Mouse (Mus musculus) forebrain, embryonic 12.5 days (tissue): ENCODE data around the gene Slc22a17. TPM values are rescaled to one million over a fixed set of nuclear protein-coding genes. Genes with fewer than 3 reads are reported as not detected.

ENCODE experiments used
- ATAC-seq: fragments of 200-750 bp; cut with Nextera tagmentation; 2 replicates; pipeline ENCODE4 v1.8.0; 2017; ENCODE audit warnings: moderate TSS enrichment; ENCODE audit not compliant: low FRiP score
- H3K27ac ChIP-seq: fragments of 300-500 bp; sonication (generic); 2 replicates; pipeline ENCODE4 v1.5.1; 2016; ENCODE audit warnings: mild to moderate bottlenecking
- H3K27me3 ChIP-seq: fragments of 300-500 bp; sonication (generic); 2 replicates; pipeline ENCODE4 v1.6.1; 2016; ENCODE audit warnings: mild to moderate bottlenecking
- H3K36me3 ChIP-seq: fragments of 300-500 bp; sonication (generic); replicated peaks from 2 replicates; pipeline ENCODE4 v1.6.1; 2016; ENCODE audit warnings: mild to moderate bottlenecking
- H3K4me1 ChIP-seq: fragments of 300-500 bp; sonication (generic); 2 replicates; pipeline ENCODE4 v1.6.1; 2016
- H3K4me2 ChIP-seq: fragments of 300-500 bp; sonication (generic); 2 replicates; pipeline ENCODE4 v1.6.1; 2016; ENCODE audit warnings: mild to moderate bottlenecking, moderate library complexity
- H3K4me3 ChIP-seq: fragments of 300-500 bp; sonication (generic); replicated peaks from 2 replicates; pipeline ENCODE4 v1.5.1; 2016; ENCODE audit warnings: mild to moderate bottlenecking
- H3K9ac ChIP-seq: fragments of 300-500 bp; sonication (generic); 2 replicates; pipeline ENCODE4 v1.6.1; 2016; ENCODE audit warnings: mild to moderate bottlenecking
- H3K9me3 ChIP-seq: fragments of 300-500 bp; sonication (generic); 2 replicates; pipeline ENCODE4 v1.6.1; 2016
- WGBS: fragments of 180-500 bp; shearing (Covaris S2); methylation state at CpG from one replicate; pipeline ENCODE4 v1.1.7; 2016; 5-methylcytosine and 5-hydroxymethylcytosine counted together
- polyA plus RNA-seq: library from polyadenylated mRNA; unstranded; fragments of >200 nt; fragmentation: Nextera tagmentation; extraction: Ambion mirVana; gene quantifications from 2 replicates; pipeline ENCODE4 v1.2.1, GENCODE M21; 2016

Gene Slc22a17
- polyA plus RNA-seq, 1 experiment from 2014 or later = 97.8 TPM

DNA sequence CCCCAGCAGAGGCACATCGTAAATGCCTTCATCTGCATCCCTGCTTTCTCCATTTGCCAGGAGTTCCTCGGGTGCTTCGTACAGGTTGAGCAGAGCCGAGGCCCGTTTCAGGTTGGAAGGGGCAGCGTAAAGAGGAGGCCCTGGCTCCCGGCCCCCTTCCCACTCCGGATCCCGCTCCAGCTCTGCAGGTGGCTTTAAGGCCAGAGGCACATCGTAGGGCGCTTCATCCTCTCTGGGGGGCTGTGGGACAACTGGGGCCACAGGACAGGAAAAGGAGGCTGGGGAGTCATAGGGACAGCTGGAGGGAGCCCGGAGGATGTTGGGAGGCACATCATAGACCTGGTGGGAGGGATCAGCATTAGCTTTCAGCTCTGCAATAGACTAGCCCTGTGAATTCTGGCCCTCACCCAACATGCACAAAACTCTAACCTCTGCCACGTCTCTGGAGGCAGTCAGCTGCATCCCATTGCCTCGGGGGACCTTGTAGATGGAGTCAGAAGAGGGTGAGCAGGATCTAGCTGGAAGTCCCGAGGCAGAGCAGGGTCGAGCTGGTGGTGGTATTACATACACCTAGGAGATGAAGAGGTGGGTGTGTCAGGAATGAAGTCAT, 7.2 kb upstream of the Slc22a17 start:
- ATAC-seq = no peak
- no peak overlapping the region for H3K4me2 ChIP-seq
- H3K9ac ChIP-seq = no peak overlapping the region
- peaks cover 72% of the 10 kb centered on the region for H3K36me3 ChIP-seq
- H3K4me1 ChIP-seq = peaks cover 18% of the 10 kb centered on the region
- no peak overlapping the region for H3K27ac ChIP-seq
- H3K27me3 ChIP-seq = no peaks in the 10 kb centered on the region
- WGBS = 96% methylated on average over 16 of the region's 16 CpGs
- peaks cover 17% of the 10 kb centered on the region for H3K9me3 ChIP-seq
- H3K4me3 ChIP-seq = no peak overlapping the region

DNA sequence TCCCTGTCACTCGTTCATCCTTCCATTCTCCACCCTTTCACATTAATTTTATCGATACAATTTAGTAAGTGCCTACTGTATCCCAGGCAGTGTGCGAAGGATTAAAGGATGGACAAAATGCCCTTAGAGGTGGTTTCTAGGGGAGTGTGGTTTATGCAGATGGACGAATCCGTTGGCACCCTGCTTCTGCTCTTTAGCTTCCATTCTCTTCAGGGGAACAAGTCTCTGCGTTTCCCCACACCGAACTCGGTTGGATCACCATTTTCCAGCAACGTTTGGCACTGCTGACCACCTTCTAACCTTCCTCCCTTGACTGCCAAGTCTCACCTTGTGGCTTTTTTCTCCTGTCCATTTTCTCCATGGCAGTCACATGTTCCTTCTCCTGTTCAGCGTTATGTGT, 411 bp upstream of the Slc22a17 start:
- Histone ChIP-seq H3K4me2 (peak overlapping the region; percentile 98), H3K27me3 (no peaks in the 10 kb centered on the region), H3K36me3 (peaks cover 44% of the 10 kb centered on the region), H3K9ac (peak overlapping the region; percentile 98), H3K4me1 (peaks cover 24% of the 10 kb centered on the region), H3K27ac (peak overlapping the region; percentile 89; the same call in 1 of the 2 replicates), H3K4me3 (peak overlapping the region; percentile 97), H3K9me3 (no peaks in the 10 kb centered on the region)
- ATAC-seq = peak; percentile 43
- WGBS = 19% methylated on average over 10 of the region's 10 CpGs

DNA sequence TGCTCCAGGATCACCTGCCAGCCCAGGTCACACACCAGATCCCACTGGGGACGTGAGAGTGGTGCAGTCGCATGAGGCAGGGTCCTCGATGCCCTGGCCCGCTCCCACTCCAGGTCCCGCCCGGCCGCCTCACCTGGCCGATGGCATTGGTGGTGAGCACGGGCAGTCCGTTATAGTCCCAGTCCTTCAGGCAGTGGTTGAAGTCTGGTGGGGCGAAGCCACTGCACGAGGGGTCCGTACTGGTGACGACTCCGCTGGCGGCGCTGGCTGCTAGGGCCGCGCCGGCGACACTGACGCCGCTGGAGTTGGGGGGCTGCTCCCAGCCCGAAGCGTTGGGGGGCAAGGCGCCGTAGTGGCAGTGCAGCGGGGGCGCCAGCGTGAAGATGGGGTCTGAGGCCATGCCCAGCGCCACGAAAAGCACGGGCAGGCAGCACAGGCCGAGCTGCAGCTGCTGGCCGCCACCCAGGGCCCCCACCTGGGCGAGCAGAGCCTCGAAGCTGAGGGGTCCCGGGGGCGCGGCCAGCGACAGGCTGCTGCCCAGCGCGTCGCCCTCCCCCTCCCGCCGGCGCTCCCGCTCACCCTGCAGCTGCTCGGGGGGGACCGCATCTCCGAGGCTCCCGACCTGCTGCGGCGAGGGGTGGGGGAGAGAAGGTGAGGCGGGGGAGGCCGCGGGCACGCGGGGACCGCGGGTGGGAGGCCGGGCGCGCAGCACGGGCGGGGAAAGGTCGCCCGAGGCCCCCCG, 652 bp downstream of the Slc22a17 start:
- Histone ChIP-seq H3K9ac (peak overlapping the region; percentile 98), H3K36me3 (peaks cover 46% of the 10 kb centered on the region), H3K4me1 (peaks cover 24% of the 10 kb centered on the region), H3K9me3 (no peaks in the 10 kb centered on the region), H3K27me3 (no peaks in the 10 kb centered on the region), H3K4me3 (peak overlapping the region; percentile 97), H3K4me2 (peak overlapping the region; percentile 98), H3K27ac (peak overlapping the region; percentile 89)
- ATAC-seq = peak; percentile 69
- 2% methylated on average over 55 of the region's 69 CpGs for WGBS

DNA sequence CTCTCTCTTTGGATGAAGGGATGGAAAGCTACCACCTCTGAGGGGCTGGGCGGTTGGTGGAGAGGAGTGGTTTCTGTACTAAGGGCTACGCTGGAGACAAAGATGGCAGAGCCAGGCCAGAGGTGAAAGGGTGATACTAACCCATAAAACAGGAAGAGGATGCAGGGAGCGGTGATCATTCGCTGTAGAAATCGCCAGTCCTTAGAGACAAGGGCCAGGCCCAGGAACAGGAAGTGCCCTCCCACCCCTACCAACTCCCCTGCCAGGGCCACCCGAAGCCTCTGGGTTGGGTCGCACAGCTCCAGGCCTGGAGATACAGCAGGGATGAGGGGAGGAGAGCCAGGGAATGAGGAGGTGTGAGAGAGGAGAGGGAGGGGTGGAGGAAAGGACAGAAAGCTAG, 4.2 kb downstream of the Slc22a17 start:
- Histone ChIP-seq H3K27me3 (no peaks in the 10 kb centered on the region), H3K36me3 (peaks cover 48% of the 10 kb centered on the region), H3K9ac (no peak overlapping the region), H3K4me3 (no peak overlapping the region), H3K4me1 (peaks cover 22% of the 10 kb centered on the region), H3K4me2 (no peak overlapping the region), H3K27ac (no peak overlapping the region), H3K9me3 (no peaks in the 10 kb centered on the region)
- WGBS = 92% methylated on average over 7 of the region's 7 CpGs
- no peak for ATAC-seq

DNA sequence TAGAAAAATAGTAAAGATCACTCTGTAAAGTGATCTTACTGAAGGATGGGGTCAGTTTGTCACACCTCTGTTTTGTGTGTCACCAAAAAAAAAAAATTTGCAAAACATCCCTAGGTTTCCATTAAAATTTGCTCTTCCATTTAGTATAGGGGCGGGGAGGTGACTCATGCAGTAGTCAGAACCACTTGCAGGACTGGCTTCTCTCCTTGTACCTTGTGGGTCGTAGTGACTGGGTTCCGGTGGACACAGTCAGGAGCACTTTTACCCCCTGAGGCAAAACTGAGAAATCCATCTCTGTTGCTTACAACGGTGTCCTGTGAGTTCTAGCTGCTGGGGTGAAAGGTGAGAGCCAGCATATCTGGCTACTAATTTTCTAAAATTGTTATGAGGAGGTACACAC, 9.3 kb downstream of the Slc22a17 start:
- Histone ChIP-seq H3K27me3 (no peaks in the 10 kb centered on the region), H3K4me1 (no peaks in the 10 kb centered on the region), H3K9me3 (no peaks in the 10 kb centered on the region), H3K4me3 (no peak overlapping the region), H3K27ac (no peak overlapping the region), H3K36me3 (peaks cover 40% of the 10 kb centered on the region), H3K9ac (no peak overlapping the region), H3K4me2 (no peak overlapping the region)
- 98% methylated on average over 4 of the region's 4 CpGs for WGBS
- no peak for ATAC-seq

DNA sequence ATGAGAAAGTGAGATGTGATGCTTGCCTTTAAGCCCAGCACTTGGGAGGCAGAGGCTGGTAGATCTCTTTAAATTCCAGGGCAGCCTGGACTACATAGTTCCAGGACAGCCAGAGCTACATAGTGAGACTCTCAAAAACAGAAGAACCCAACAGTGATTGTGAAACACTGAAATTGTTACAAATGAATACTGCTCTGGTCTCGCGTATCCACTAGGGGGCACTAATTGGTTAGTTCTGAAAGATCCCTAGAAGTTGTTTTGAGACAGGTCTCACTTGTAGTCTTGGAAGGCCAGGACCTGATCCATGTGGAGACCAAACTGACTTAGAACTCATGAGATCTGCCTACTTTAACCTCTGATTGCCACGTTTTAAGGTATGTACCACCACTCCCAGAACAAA, 12.5 kb downstream of the Slc22a17 start:
- 0% methylated on average over 3 of the region's 3 CpGs for WGBS
- H3K27me3 ChIP-seq = no peaks in the 10 kb centered on the region
- H3K4me2 ChIP-seq = no peak overlapping the region
- no peak overlapping the region for H3K4me3 ChIP-seq
- H3K36me3 ChIP-seq = peaks cover 39% of the 10 kb centered on the region
- no peaks in the 10 kb centered on the region for H3K9me3 ChIP-seq
- H3K9ac ChIP-seq = no peak overlapping the region
- H3K27ac ChIP-seq = peak overlapping the region; percentile 6; the same call in 1 of the 2 replicates
- peaks cover 15% of the 10 kb centered on the region for H3K4me1 ChIP-seq
- ATAC-seq = peak; percentile 50; the same call in 1 of the 2 replicates

DNA sequence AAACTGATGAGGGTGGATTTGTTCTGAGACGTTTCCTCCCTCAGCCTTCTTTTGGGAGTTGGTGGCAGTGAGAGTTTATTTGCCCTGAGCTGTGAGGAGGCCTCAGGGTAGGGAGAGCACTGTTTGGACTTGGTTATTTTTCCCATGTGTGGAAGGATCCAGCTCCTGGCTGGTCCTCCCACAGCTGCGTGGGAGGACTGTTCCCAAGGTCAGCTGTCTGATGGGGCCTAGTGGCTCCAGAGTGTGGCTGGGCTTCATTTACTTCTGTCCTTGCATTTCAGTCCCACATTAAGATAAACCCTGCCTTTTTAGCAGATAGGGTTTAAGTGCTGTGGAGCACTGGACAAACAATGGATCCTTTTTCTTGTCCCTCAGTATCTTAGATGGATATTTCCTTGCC, 15.5 kb downstream of the Slc22a17 start:
- Histone ChIP-seq H3K4me2 (no peak overlapping the region), H3K27ac (no peak overlapping the region), H3K4me1 (peaks cover 18% of the 10 kb centered on the region), H3K9me3 (no peaks in the 10 kb centered on the region), H3K9ac (peak overlapping the region; percentile 8; the same call in 1 of the 2 replicates), H3K4me3 (no peak overlapping the region), H3K27me3 (no peaks in the 10 kb centered on the region), H3K36me3 (peaks cover 37% of the 10 kb centered on the region)
- ATAC-seq = no peak
- WGBS = 74% methylated on average over 2 of the region's 2 CpGs

DNA sequence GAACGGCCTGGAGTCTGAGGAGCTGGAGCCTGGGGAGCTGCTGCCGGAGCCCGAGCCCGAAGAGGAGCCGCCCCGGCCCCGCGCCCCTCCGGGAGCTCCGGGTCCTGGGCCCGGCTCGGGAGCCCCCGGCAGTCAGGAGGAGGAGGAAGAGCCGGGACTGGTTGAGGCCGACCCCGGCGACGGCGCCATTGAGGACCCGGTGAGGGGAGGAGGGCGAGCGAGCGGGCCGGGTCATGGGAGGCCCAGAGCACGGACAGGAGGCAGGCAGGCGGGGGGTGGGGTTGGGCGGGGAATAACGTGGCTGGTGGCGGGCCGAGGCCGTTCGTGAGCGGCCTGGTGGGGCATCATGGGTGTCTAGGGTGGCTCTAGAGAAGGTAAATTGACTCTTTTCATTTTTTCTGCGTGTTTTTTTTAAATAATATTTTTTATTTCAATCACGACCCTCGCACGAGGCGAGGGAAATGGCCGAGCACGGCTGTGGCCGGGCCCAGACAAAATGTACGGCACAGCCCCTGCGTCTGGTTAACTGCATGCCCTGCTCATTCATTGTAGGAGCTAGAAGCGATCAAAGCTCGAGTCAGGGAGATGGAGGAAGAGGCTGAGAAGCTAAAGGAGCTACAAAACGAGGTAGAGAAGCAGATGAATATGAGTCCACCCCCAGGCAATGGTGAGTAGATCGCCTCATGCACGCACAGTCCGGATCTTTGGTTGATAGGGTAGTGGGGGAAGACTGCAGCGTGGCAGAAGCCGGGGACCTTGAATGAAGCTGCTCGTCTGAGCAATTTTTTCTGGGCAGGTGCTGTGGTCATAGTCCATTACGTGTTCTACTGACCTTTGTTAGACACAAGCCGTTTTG, 18.4 kb downstream of the Slc22a17 start:
- under 1% methylated on average over 54 of the region's 54 CpGs for WGBS
- H3K27me3 ChIP-seq = no peaks in the 10 kb centered on the region
- no peaks in the 10 kb centered on the region for H3K9me3 ChIP-seq
- H3K4me3 ChIP-seq = peak overlapping the region; percentile 99
- peak overlapping the region; percentile 95 for H3K27ac ChIP-seq
- H3K4me2 ChIP-seq = peak overlapping the region; percentile 58
- peak; percentile 64 for ATAC-seq
- H3K4me1 ChIP-seq = peaks cover 18% of the 10 kb centered on the region
- H3K36me3 ChIP-seq = peaks cover 37% of the 10 kb centered on the region
- peak overlapping the region; percentile 99 for H3K9ac ChIP-seq

DNA sequence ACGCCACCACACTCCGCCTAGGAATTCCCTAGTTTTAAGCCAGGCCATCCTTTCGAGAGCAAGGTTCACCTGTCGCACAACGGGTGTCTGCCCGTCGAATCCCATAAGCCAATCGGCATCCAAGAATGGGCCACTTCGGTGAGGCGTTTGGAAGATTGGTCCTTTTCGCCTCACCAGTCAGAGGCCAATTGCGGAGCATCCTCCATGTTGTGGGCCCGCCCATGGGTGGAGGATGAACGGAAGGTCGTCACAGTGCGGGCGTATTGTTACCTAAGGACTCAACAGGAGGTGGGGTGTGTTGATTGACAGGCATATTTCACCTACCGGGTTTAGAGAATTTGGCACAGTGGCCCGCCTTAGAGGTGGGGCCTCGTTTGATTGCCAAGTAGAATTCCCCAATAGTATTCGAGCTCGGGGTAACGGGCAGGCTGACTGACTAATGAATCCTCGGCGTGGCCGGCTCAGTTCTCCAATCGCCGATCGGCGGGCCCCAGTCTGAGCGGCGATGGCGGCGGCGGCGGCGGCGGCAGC, 19.2 kb downstream of the Slc22a17 start:
- under 1% methylated on average over 38 of the region's 38 CpGs for WGBS
- peak overlapping the region; percentile 95 for H3K27ac ChIP-seq
- H3K27me3 ChIP-seq = no peaks in the 10 kb centered on the region
- peak; percentile 98 for ATAC-seq
- peaks cover 31% of the 10 kb centered on the region for H3K36me3 ChIP-seq
- peak overlapping the region; percentile 99 for H3K9ac ChIP-seq
- peak overlapping the region; percentile 48 for H3K4me2 ChIP-seq
- H3K4me3 ChIP-seq = peak overlapping the region; percentile 99
- H3K4me1 ChIP-seq = peaks cover 18% of the 10 kb centered on the region
- no peaks in the 10 kb centered on the region for H3K9me3 ChIP-seq

DNA sequence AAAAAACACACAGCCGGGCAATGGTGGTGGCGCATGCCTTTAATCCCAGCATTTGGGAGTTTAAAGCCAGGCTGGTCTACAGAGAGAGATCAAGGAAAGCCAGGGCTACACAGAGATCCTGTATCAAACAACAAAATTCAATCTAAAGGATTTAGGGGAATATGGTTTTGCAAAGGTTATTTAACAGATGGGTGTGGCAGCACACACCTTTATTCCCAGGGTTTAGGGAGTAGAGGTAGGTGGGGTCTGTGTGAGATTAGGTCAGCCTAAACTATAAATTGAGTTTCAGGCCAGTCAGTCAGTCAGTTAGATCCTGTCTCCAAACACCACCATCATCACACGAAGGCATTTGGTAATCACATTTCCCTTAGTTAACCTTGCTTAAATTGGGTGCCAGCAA, 20.7 kb downstream of the Slc22a17 start, which contains the start of gene Pabpn1:
Gene Pabpn1, plus strand, starts transcription at position 301 of the 400 bp plus-strand sequence.
- 94% methylated on average over 3 of the region's 3 CpGs for WGBS
- H3K27ac ChIP-seq = peak within 1 kb of the TSS; percentile 79
- H3K9me3 ChIP-seq = no peaks in the 10 kb centered on the region
- peak within 1 kb of the TSS; percentile 99 for H3K4me3 ChIP-seq
- H3K9ac ChIP-seq = peak within 1 kb of the TSS; percentile 22; the same call in 1 of the 2 replicates
- peaks cover 18% of the 10 kb centered on the region for H3K36me3 ChIP-seq
- no peaks in the 10 kb centered on the region for H3K27me3 ChIP-seq
- H3K4me1 ChIP-seq = peaks cover 15% of the 10 kb centered on the region
- peak within 1 kb of the TSS; percentile 48 for H3K4me2 ChIP-seq
- ATAC-seq = no peak

DNA sequence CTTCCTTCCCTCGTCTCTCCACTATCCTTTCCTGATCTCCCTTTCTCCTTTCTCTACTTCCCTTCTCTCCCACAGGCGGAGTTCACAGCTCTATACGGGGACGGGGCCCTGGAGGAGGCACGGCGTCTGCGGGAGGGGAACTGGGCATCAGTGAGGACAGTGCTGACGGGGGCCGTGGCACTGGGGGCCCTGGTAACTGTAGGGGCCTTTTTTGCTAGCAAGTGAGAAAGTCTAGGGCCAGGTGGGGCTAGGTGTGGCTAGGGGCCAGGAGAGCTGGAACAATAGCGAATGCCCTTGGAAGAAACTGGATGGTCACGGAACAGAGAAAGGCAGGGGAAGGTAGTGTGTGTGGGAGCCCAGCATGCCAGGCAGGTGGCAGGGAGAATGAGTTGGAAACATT, 27.6 kb downstream of the Slc22a17 start:
- ATAC-seq = no peak
- no peaks in the 10 kb centered on the region for H3K9me3 ChIP-seq
- H3K27ac ChIP-seq = no peak overlapping the region
- peaks cover 27% of the 10 kb centered on the region for H3K4me1 ChIP-seq
- H3K4me3 ChIP-seq = no peak overlapping the region
- H3K4me2 ChIP-seq = peak overlapping the region; percentile 85
- 94% methylated on average over 11 of the region's 11 CpGs for WGBS
- 0 out of 2 replicates have a peak, but pooled peaks cover 5% of the 10 kb centered on the region for H3K36me3 ChIP-seq
- H3K9ac ChIP-seq = no peak overlapping the region
- no peaks in the 10 kb centered on the region for H3K27me3 ChIP-seq
